Mouse (Mus musculus) cerebellum, adult 11 months (tissue): ENCODE measurements around the gene Spo11.

Experiments used
- DNase-seq: peaks from one replicate; pipeline ENCODE4 v3.0.0; 2022

The Spo11 gene

GRCm38 (mm10) chr2:172977409-172978130 is at the start of gene Spo11:
Spo11 (plus strand) TSS chr2:172977700.
- DNase-seq, result no peak

DNA sequence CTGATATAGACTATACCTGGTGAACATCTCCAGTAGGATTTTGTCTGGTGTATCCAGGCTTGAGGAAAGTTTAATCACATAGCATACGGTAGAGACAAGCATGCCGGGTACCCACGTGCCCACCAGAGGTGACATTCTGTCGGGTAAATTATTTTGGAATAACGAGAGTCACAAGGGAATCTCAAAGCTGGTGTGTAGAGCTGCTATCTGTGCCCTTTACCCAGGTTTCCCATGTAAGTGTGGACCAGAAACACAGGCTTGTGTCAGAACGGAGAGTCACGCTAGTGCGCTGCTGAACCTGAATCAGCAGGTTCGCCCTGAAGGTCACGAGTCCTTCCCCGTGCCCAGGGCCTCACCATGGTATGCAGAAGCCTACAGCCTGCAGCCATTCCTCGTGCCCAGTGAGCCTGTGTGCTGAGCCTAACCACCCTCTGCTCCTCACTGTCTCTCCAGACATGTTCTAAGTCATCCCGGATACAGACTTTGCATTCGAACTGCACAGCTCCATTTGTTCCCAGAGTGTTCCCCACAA is 47.5 kb upstream of the Spo11 start:
- no peak for DNase-seq

DNA sequence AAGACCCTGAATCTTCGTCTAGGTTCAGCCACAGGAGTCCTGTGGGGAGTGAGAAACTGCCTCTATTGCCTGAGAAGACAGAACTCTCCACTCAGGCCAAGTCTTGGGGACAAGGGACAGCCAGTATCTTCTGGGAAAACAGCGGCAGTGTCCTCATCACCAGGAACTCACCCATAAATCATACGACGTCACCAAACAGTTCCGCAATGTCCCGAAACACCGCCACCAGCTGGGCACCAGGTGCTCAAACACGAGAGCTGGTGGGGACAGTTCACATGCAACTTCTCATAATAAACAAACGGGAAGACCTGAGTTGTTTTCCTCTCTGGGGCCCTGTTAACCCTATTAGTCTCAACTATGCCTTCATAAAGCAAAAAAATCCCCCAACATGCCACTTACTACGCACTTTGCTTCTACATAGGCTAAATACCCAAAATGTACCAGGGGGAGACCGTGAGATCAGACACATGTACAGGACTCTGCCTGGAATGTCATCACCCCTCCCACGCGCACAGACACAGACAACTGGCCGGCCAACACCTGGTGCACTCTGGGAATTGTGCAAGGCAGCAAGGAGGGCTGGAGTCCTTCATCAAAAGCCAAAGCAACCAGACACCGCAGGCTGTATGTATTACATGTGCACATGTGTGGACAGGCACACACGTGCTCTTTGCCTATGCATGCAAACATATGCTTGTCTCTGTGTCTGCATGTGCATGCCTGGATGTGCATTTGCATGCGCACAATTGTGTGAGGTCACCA is 46.2 kb upstream of the Spo11 start:
- no peak for DNase-seq

DNA sequence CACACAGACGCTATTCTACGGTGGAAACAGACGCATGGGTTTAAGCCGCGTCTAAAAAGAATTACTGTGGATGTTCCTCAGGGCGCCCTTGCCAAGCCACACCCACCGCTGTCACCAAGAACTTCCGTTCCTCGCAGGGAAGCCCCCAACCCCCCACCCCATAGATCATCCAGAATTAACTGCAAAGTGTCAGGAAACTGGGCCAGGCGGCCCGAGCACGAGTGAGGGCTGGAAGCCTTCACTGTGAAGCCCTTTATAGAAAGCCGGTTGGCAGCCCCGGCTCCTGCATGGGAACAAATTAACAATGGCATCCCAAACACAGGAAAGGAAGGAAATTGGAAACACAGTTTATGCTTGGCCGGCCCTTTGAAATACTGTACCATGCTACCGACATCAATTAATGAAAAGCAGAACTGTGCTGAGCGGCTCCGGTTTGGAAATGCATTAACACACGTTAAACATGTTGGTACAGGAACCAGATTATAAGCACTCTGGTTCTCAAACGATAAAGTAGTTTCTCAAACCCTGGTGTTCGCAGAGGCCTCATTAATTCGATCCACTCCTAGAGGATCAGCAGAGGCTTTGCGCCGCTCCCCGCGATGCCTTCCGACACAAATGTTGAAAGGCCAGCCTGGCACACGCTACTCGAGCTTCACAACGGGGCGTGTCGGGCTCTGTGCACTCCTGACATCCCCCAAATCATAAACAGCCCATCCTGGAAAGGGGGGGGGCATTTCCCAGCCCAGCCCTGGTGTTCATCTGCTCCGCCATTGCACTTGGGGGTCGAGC is 43.7 kb upstream of the Spo11 start:
- no peak for DNase-seq

- DNase-seq, result no peak
These were observed 43.1 kb upstream of the Spo11 start for GRCm38 (mm10) chr2:172934420-172934788.

DNA sequence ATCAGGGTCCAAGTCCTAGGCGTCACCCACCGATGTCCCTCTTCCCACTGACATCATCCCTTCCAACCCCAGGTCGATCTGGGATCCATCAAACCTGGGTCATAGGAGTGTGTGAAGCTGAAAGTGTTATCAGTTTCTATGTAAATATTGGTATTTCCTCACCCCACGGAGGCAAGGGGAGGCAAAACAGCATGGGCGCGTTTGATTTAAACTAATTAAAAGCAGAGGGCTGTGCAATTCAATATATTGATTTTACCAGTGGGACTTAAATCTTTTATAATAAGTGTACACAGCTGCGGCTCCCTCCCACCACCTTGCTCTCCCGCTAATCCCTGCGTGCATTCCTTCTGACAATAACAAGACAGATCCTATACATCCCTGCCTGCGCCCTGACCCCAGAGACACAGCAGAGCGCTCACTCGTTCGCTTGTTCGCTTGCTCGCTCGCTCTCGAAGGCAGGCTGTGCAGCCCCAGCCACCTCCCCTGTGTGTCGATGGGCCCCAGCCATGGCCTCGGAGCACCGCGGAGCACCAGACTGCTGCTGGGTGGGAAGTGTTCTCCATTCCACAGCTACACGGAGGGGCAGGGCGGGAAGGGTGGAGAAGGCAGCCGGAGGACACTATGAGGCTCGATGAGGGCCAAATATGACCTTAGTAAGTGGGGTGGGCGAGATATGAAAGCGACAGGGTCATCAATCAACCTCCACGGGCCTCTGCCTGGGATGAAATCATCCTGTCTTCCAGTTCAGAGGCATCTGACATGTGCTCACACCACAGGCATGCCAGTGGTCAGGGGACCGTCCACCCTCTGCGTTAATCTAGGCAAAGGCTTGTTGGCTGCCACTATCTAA is 42.4 kb upstream of the Spo11 start:
- no peak for DNase-seq

DNA sequence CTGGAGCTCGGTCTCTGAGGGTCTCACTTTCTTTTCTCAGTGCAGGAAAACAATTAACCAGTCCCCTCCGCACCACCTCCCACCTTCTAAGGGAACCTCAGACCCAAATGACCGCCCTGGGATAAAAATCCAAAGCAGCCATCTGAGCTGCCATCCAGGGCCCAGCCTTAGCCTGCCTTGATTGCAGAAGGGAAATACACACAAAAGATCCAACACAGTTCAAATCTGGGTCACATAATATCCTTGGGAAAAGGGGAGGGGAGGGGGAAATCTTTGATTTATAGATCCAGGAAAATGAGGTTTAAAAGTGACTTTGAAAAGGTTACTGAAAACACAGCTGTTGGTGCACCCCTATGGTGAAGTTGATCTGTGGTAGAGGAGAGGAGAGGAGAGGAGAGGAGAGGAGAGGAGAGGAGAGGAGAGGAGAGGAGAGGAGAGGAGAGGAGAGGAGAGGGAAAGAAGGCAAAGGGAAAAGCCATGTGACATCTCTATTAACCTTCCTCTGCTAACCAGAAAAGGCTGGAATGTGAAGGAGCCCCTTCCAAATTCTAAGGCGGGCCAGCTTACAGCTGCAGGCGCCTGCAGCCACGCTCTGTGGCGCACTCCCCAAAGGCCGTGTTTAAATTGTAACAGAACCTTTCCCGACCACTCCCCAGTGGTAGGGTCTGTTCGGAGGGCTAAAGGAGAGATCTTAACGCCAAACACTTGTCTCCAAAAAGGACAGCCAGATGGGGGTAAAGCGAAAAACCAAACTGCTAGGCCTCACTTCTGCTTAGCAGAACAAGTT is 41.5 kb upstream of the Spo11 start:
- DNase-seq, result no peak

- no peak for DNase-seq
These were observed 40.7 kb upstream of the Spo11 start for GRCm38 (mm10) chr2:172936844-172937243.

DNA sequence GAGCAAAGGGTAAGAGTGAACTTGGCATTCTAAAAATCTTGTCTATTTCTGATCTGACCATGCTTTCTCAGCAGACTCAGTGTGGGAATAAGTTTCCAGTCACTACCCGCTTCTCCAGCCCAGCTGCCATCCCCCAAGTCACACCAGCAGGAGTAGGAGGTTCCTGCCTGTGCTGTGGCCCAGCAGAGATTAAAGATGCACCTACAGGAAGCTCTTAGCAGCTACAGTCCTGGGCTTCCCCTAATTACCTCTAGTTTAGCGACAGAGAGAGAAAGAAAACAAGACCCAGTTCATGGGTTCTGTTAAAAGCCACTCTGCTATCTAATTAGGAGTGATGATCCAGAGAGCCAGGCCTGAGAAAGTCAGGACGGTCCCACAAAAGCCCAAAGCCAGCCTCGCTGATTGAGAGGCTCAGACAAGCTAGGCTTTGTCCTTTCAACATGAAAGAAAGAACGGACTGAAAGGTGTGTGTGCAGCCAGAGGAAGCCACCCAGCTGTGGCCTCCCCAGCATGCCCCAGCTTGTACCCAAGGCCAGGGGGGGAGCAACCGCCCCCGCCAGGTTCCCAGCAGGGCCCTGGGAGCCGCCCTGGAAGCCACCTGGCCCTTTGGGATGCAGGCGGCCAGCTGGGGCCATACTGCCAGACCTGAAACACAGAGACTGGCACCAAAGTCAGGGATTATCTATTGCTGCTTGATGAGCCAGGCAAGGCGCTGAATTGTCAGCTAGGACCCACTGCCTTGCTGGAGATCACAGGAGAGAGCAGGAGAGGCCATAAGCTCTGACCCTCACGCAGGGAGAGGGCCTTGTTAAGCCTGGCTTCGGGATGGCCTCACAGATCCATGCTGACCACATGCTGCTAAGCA is 39.9 kb upstream of the Spo11 start:
- DNase-seq, result no peak

DNA sequence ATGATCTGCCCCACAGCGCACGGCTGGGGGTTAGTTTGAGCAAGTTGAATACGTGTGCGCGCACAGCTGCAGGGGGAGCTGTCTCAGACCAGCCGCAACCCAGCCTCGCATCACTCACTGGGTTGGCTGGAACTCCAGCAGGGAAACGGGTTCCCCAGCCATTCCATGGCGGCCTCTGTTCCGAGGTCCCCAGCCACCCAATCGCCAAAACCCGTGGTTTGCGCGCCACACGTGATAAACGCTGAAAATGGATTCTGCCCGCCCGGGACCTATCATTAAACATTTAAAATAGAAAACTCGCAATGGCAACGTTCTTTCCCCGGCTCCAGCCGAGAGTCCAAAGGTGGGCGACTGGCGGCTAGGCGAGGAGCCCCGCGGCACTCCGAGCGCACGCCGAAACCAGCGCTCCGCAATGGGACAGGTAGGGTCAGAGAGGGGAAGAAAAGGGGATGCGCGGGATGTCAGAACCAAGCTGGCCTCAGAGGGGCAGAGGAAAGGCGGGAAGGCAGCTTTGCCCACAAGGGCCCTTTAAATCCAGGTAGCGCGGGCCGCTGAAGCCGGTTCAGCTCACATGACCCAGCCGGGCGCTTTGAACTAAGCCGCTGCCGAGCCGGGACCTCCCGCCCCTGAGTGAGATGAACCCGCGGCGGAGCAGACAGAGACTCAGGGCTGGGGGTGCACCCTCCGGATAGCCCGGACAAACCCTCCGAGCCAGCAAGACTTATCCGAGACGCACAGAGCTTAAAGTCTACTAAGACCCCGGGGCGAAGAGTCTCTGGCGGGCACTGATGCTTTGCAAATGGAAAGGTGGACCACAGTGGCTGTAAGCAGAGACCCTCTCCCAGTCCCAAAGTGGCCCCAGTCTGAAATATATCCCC is 38.5 kb upstream of the Spo11 start:
- no peak for DNase-seq

DNA sequence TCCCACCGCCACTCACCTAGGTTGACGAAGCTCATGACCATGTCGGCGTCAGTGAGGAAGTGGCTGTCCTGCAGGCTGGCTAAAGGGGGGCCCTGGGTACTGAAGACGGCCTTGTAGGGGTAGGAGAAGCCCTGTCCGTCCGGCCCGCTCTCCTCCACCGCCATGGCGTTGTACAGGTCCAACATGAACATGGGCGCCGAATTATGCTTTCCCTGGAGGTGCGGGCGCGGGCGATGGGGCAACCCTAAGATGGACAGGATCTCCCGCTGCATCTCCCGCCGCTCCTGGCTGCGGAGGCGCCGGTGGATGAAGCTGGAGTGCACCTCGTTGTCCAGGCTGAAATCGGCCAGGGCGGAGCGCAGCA is 37.9 kb upstream of the Spo11 start:
- DNase-seq, result no peak

DNA sequence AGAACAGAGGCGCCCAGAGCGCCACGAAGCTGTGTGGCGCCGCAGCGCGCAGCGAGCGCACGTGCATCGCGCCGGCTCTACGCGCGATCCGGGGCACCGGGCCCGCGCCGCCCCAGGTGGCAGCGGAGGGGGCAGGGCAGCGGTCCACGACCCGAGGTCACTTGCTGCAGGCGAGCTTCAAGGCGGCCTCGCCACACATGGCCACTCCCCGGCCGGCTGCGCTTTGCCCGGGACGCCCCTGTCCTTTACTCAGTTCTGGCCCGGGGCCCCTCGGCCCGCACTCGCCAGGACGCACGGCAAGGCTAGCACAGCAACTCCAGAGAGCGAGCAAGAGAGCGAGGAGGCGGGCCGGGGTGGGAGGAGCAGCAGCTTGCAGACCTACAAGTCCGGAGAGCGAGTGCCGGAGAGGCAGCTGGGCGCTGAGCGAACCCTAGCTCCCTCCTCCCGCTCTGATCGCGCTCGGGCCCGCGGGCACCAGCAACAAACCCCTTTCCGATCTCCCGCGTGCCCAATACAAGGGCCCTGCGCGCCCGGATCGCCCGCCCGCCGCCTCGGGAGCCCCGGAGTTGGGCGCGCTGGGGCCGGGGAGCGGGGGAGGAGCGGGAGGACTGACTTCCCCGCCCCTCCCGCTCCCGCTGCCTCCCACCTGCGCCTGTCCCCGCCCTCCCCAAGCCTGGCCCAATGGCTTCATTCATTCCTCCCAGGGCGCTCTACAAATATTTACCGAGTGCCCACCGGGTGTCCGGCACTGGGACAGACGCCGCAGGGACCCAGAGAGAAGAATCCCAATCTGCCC is 37.3 kb upstream of the Spo11 start, which contains the start of gene Bmp7:
Gene Bmp7 (minus strand): TSS at position 319 of the 796 bp plus-strand sequence.
- no peak for DNase-seq

DNA sequence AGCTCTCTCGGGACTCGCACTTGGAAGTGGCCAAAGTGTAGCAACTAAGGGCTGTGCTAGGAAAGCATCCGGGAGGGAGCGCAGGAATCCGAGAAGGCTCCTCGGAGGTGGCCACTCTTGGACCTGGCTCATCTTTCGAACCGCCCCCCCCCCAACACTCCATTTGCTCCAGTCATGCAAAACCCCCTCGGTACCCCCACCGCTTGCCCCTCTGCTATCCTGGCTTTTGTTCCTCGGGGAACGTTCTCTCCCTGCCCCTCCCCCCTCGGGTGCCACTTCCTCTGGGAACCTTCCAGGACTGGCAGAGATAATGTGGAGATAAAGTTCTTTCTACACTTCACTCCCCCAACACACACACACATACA is 36.7 kb upstream of the Spo11 start:
- no peak for DNase-seq

- DNase-seq, result no peak
These were observed 28.4 kb upstream of the Spo11 start for GRCm38 (mm10) chr2:172949051-172949450.

GRCm38 (mm10) chr2:172950119-172950676 is 27.3 kb upstream of the Spo11 start:
- DNase-seq, result no peak

- DNase-seq, result no peak
These were observed 26.8 kb upstream of the Spo11 start for GRCm38 (mm10) chr2:172950722-172951121.

DNA sequence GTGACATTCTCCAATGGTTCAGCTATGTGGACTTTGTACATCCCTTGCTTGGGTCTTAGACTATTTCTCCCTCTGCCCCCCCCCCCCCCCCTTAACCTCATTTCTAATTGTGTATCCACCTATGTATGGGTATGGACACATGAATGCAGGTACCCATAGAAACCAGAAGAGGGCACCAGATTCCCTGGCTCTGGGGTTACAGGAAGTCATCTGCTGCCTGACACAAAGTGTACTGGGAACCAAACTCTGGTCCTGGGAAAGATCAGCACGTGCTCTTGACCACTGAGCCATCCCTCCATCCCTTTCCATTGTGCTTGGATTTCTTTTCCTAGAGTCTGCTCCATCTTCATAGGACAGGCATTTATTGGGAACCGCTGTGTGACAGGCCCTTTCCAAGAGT is 25.5 kb upstream of the Spo11 start:
- no peak for DNase-seq

GRCm38 (mm10) chr2:172958579-172958978 is 18.9 kb upstream of the Spo11 start:
- DNase-seq, result no peak
